Mouse (Mus musculus) ES-E14 (cell line): ENCODE data around the gene Abhd5.

ENCODE experiments used
- CHD2 ChIP-seq: IDR thresholded peaks from 2 replicates; pipeline ENCODE4 v1.6.1; 2014; ENCODE audit warnings: mild to moderate bottlenecking, low read depth, low read length, inconsistent platforms
- MAFK ChIP-seq: IDR thresholded peaks from 2 replicates; pipeline ENCODE4 v1.6.1; 2014; ENCODE audit warnings: mild to moderate bottlenecking, low read depth, low read length, inconsistent platforms; ENCODE audit not compliant: insufficient read depth
- ZC3H11A ChIP-seq: IDR thresholded peaks from 2 replicates; pipeline ENCODE4 v1.6.1; 2012; ENCODE audit warnings: low read depth, mild to moderate bottlenecking, inconsistent platforms, low read length, borderline replicate concordance

DNA sequence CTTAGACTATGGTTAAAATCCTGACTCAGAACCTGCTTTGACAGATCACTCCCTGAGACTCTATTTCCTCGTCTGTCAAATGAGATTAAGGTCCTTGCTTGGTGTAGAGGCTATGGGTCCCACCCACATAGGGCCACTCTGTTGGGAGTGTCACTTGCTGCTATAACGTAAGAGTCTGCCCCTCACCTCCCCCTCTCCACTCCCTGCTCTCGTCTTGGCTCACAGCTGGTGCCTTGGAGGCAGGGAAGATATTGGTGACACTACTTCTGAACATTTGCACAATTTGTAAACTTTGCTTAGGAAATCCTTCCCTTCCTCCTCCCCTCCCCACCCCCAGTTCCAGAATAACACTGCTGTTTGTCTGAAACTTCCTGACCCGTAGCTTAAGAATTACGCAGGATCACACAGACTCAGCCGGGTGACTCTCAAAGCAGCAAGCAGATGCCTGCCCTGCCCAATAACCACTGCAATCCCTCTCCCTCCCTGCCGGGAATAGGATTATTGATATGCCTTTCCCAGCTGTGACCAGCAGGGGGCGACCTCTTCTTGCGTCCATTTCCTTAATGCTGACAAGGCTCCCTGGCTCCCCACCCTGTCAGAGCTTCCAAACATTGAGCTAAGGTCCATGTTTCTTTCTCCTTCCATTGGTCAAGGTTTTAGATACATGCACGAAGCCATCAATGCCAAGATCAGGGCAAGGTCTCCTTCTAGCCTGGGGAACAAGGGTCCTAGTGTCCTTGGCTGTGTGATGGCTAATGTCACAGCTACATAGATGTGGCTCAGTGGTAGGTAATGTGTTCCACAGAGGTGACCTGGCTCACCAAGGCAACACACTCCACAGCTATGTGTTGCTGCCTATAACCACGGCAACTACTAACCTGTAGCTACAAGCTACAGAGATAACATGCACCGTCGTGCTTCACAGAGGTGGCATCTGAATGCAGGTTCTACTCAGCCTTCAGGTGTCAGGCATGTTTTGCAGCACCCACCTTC lies 69.7 kb downstream of the Abhd5 start:
- TF ChIP-seq CHD2 (no peak), MAFK (peak; percentile 91), ZC3H11A (no peak)
